Mouse (Mus musculus): ENCODE results near the gene Hdac9. TPM values are rescaled to one million over a fixed set of nuclear protein-coding genes. Genes with fewer than 3 reads are reported as not detected.
"Not testable (repeated sequence)": the region's sequence is repeated elsewhere in the genome, so short reads cannot be mapped to it uniquely, and the experiment has no call there.

Hdac9 gene
- total RNA-seq, 2 experiments from 2014 or later: 7.5 to 13.3 TPM

DNA sequence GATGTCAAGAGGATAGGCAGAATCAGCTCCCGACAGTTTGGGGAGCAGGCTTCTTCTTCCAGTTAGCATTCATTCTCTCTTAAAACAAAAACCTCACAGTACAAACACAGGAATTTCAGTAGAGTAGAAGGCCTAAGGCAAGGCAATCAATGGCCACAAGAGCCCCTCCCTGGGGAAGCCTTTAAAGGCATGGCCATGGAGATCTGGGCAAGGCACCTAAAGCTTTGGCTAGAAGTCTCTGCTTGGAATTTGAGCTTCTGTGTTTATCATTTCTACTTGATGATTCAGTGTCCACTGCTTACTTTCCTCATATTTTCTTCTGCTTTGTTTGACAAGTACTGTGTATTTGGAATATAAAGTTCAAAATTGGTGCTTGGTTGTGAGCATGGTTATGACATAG is 429.2 kb downstream of the Hdac9 start:
- DNase-seq: no peak

DNA sequence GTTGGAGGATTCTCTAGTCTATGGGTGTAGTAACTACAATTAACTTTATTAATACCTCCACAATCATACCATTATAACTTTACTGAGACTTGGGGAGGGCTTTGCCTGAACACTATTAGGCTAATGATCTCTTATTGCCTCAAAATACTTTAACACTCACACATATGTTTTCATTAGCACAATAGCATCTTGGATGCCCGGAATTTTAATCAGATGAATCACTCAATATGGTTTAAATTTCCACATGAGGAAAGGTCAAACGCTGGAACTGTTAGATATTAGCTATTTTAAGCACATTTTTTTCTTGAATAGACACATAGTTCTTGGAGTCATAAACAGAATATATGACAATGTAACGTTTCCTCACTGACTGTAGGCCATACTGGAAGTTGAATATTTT is 429.9 kb downstream of the Hdac9 start:
- DNase-seq: no peak

DNA sequence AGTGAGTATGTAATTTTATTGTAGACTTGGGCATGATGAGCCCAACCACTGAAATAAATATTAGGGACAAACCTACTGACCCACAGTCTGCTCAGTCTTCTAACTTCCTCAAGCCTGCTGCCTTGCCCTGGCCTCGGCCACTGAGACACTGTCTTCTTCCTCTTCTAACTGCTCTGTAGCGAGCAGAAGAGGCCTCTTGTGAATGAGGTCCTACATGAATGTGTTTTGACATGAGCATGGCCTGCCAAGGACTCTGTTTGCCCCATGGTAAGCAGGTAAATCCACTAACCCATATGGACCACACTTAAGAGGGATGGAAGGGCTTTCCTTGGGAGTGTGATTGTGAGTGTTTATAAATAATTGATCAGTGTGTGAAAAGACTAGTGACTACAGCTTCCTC is 430.9 kb downstream of the Hdac9 start:
- DNase-seq: no peak

DNA sequence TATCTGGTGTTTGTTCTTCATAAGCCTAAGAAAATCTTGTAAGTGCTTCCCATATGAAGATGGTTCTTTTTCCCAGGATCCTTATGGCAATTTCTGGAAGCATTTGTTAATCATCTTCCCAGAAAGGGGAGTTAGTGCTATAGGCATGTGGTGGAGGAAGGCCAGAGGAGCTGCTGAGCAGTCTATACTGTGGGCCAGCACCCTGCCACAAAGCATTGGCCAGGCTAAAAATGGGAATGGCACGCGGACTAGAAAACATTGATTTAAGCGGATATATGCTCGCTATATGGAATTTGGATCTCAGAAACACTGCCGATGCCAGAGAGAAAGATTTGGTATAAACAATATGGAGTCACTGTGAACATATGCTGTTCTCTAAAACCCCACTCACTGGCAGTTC is 435.2 kb downstream of the Hdac9 start:
- no peak for DNase-seq

DNA sequence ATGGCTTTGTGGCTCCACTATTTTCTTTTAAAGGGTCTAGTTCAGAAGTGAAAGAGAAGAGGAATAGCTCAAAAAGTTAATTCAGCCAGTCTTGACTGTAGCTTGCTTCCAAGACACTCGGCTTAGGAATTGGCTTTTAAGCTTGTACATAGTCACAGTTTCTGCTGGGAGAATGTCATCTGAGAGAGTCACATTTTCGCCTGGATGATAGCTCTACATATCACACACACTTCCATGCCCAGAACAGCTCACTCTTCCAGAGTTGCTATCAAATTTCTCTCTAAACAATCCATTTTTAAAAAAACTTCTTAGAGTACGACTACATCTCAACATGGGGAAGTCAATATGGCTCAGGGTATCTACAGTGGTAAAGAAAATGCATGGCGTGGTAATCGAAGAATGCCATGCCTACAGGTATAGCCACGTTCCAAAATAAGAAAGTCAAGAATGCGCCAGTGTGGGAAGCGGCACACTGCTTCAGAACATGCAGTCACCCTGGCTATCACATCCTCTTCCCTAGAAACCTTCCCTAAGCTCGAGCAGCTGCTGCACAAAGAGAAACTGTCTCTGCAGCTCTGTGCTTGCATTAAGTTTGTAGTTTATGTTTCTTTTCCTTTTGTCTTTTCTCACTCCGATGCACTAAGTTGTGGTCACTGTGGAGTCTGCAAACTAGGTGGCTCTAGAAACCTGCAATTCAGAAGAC is 443.8 kb downstream of the Hdac9 start:
- DNase-seq: no peak

DNA sequence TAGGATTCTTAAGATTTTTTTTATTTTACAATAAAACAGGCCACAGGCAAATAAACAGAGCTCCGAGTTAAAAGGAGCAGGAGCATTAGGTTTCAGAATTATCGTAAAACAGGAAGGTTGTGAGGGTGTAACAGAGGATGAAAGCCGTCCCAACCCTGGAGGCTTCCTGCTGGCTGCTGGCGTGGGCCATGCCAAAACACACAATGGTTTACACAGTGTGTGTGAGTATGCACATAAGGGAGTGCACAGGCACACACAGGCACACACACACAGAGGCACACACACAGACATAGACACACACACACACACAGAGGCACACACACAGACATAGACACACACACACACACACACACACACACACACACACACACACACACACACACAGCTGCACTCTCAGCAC is 444.4 kb downstream of the Hdac9 start:
- no peak for DNase-seq

DNA sequence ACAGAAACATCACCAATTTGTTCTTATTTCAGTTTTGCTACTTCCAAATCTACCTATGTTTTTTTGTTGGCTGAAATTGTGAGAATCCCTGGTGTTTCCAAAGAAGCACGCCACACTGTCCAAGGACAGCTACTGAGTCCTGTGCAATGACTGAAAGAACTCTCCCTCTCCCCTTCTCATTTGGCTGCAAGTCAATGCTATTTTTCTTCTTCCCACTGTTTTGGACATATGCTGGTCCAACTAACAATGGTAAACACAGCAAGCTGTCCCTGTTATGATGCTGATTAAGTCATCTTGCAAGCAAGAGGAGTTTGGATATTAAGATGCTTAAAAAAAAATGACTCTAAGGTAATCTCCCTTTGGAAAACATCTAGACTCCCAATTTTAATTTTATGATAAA is 455.2 kb downstream of the Hdac9 start:
- no peak for DNase-seq

DNA sequence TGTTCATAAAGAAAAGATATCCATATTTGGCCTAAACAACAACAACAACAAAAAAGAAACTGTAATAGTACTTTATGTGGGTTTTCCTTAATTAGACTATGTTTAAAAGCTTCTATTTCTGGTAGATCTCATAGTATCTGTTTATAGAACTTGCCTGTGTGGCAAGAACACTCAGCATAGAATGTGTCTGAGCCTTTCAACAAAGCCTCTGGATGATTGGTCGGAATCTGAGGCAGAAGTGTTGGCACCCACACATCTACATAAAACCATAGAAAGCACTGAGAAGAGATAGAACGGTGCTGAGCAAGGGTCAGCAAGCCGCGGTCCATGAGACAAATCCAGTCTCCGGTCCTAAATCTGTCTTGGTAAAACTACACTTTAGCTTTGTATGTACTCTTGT is 464.3 kb downstream of the Hdac9 start:
- no peak for DNase-seq

DNA sequence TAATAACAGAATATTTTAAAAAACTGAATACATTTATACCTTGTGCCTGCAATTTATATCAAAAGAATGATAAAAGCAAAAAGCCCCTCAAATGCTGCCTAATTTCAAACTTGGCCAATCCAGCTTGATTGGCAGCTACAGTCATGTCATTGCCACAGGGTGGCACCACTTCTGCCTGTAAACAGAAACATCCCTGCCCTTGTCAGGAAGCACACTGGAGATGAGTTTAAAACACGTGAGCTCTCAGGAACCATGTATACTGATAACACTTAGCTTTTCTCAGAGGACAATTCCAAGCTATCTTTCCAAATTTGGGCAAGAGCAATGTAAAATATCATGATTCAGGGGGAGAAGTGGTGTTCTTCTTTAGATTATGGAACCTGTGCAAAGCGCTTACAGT is 465.7 kb downstream of the Hdac9 start:
- no peak for DNase-seq

DNA sequence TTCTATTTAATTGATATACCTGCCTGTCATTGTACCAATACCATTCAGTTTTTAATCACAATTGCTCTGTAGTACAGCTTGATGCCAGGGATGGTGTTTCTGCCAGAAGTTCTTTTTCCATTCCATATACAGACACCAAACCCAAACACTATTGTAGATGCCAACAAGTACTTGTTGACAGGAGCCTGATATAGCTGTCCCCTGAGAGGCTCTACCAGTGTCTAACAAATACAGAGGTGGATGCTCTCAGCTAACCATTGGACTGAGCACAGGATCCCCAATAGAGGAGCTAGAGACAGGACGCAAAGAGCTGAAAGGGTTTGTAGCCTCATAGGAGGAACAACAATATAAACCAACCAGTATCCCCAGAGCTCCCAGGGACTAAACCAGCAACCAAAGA is 472.2 kb downstream of the Hdac9 start:
- not testable (repeated sequence) for DNase-seq

DNA sequence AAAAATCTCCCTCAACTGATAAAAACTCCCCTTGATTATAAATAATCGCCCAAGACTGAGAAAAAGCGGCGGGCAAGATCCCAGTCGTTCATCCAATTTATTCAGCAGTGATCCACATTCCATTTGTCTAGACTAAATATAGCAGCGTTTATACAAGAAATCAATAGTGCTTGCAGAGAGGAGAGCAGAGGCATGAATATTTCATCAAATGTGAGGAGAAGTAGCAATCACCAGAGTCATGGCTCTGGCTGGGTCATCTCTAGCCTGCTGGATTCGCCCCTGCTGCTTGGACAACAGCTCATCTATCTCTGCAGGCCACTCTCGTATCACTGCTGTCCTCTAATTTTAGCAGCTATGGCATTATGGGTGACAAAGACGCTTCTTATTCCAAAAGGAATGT is 476.0 kb downstream of the Hdac9 start:
- no peak for DNase-seq

DNA sequence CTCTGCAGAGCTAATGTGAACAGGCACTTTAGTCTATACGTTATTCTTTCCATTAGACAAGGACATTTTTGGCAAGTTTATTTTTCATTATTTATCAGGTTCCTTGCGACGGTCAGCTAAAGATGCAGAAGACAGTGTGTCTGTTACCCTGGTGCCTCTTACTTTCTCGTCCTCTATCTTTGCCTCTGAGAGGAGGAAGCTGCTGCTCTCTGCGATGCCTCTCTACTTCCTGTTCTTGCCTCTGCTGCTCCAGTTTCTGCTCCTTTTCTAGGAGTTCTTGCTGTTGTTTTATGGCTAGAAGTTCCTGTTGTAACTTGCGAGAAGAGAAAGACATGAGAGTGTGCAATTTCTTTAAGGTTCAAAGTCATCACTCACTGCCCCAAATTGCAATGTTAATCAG is 484.0 kb downstream of the Hdac9 start:
- DNase-seq: no peak

DNA sequence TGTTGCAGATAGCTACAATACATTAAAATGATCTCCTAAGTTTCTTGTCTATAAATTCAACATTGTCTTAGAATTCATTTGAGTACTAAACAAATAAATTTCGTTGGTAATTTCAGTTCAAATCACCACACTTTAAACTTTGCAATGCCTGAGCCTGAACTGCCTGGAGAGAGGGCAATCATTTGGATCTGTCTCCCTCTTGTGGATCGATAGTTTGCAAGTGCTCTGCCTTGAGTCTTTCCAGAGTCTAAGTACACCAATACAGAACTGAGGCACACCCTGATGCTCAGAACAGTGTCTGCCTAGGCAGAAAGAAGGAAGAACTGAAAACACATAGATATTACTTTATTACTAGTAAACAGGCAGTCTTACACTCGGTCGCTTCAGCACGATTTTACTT is 484.4 kb downstream of the Hdac9 start:
- DNase-seq: no peak

DNA sequence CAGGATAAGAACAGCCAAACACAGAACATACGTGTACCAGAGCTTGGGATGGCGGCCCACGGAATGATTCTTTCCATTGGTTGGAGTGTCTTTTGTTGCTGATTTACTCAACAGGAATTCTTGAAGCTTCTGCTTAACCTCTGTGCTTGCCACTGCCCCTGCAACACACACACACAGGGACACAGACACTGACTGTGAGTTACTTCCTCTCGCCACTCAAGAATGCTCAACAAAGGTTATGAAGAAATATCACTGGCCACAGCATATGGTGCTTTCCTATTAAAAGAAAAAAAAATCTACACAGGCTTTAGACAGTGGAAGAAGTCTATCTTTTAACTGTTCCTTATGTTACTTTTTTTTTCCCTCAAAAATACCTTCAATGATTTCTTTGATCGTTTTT is 485.1 kb downstream of the Hdac9 start:
- no peak for DNase-seq

DNA sequence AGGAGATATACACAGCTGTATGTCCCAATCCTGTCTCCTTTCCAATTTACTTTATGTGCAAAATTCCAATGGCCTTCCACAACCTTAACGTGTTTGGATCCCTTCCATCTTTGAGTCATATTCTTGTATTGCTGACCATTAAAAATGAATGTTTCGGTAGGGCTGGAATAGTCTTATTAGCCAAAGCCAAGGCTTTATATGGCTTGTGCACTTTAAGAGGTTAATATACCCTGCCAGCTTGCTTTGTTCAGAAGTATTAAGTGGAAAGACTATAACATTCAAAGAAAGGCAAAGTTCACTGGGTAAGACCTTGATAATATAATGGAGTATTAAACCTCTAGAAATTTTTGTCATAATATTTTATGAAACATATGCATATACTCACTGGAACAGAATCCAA is 491.4 kb downstream of the Hdac9 start:
- DNase-seq: no peak

DNA sequence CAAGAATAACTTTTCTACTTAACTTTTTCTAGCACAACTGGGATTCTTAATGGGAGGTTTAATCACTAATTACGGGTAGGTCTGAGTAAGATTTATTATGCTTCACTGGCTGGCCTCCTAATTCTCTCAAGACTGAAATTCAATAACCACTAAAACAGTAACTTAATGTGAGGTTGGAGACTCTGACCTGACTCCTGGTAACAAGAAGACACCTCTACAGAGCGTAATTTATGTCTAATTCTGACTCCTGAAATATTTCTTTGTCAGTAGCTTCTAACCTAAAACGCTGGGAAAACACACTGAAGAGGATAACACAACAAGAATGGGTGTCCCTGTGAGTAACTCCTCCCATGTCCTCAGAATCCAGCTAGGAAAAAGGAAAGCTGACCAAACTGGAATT is 508.8 kb downstream of the Hdac9 start:
- DNase-seq: no peak

DNA sequence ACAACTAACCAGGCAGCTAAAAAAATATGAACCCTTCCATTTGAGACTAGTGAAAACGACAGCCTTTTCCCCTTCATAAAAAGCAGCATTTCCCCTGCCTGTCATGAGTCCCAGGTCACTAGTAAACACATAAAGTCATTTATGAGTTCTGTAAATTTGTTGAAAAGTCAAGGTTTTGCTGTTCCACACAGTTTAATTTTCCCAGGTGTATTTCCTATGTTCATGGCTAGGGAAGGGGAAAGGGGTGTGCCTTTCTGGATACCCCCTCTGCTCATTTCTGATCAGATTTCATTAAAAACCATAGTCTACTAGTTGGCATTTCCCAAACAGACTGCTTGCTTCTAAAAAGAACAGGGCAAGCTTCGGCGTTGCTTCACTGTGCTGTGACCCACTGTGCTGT is 509.8 kb downstream of the Hdac9 start:
- DNase-seq: no peak

DNA sequence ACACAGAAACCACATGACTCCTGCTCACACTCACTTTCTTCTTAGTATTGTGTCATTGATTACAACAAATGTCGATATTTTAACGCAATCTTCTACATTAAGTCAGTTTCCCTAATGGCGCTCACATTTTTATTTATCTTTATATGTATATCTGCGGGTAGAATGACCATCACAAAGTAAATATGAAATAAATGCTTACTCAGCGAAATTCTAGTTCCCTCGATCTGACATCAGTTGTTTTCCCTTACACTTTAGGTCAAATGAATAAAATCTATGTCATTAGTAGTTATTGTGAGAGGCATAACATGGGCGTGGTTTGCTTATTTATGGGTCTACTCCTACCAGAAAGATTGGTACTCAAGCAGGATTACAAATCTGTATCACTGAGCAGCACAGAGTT is 514.8 kb downstream of the Hdac9 start:
- no peak for DNase-seq

DNA sequence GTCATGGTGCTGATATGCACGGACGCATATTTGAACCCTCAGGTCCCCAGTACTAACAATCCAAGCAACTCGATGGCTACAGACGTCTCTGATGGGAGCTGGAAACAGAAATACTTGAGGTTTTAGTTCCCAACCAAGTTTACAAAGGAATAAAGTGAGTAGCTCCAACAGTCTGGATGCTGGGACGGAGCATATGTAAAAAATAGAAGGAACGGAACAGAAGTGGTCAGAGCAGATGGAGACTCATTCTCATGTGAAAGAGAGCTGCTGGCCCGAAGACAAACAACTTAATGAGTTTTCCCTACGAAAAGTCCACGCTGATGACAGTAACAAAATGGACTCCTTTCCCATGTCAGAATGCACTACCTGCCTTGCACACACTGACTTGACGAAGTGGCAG is 518.3 kb downstream of the Hdac9 start:
- DNase-seq: no peak

DNA sequence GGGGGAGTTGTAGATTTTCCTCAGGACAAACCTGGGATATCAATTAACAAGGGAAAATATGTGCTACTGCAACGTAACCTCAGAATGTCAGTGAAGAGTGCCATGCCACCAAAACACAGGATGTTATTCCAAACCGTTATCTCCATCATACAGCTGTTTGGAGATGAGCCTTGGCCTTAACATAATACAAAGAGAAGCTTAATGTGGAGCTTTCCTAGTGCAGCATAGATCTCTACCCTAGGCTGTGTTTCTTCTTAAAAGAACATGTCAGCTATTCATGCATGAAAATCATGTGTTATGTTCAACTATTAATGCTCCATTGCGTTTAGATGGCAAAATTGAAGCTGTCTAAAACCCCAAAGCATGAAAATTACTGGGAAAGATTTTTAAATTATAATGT is 522.6 kb downstream of the Hdac9 start:
- DNase-seq: no peak

DNA sequence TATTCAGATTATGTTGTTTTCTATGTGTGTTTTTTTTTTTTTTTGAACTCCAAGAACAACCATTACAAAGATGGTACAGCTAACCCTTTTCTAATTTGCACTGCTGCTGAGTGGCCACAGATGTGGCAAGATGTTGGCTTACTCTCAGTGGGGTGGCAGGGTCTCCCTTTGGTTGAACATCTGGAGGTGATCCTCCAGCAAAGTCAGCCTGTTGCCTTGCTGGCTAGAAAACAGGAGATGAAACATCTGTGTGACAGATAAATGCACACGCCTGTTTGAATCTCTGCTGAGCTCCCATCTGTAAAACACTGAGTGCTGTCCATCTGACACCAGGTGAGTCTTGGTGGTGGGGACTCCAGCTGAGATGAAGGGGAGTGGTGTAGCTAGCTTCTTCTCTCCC is 537.2 kb downstream of the Hdac9 start:
- no peak for DNase-seq

DNA sequence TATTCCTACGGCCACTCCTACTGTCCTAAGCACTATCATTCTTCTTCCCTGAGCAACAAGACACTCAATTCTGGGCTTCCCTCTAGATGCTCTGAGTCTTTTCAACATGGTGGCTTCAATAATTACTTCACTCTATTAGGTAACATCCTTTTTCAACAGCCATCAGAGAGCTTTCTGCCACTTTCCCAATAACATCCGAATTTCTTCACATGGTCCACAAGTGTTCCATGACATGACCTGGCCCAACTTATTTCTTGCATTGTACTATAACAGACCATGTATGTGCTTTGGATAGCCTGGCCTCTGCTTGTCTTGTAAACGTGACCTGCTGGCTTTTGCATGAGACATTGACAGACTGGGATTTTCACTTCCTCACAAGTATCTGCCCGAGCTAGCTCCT is 538.3 kb downstream of the Hdac9 start:
- no peak for DNase-seq

DNA sequence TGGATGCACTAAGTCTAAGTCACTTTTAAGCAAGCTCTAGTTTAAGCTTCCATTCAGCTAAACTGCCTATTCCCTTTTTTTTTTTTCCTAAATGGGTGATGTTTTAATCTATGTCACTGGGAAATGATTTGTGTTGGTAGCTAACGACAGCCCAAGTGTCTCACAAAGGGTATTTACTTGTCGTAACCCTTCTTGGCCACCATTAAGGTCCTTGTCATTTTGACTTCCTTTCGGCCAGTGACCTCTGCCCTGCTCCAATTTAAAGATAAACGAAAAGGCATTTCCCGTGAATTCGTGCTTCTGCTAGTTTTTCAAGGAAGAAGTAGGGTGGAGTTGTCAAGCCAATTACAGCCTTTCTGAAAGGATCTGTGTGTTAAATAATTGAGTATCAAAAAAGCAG is 565.0 kb downstream of the Hdac9 start:
- no peak for DNase-seq

DNA sequence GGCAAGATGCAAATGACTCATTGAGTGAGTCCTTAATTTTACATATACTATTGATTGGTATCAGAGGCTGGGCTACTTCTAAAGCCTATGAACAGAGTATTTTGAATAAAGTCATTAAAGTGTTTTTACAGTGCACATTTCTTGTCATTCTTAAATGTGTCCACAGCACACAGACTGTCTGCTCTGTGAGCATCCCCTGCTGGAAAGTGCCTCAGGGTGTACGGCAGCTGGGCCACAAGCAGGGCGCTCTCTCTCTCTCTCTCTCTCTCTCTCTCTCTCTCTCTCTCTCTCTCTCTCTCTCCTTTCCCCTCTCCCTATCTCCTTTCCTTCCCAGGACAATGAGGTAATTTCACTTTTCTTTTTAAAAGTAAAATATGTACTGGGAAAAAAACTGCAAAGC is 569.4 kb downstream of the Hdac9 start:
- DNase-seq: no peak

DNA sequence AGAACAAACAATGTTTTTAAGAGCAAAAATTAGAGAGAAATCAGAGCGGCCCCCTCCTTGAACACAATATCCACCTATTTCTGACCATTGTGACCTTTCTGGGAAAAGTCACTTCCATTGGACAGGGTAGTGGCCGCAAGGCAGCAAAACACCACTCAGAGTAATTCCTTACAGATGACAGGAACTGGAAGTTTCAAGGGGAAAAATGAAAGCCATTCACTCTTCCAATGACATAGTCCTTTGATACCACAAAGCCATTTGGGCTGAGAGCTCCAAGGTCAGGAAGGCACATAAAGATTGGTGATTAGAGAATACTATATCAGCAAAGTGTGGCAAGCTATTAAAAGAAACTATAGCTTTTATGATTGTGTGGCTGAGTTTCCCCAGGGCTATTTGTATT is 574.1 kb downstream of the Hdac9 start:
- DNase-seq: no peak
